Mouse (Mus musculus): ENCODE measurements at regions not wholly inside any gene's neighbourhood (a gene's known extent, or its start where the extent isn't known, plus 50 kb on each side); places are given as distances from the start of the nearest gene placed in this dataset.

DNA sequence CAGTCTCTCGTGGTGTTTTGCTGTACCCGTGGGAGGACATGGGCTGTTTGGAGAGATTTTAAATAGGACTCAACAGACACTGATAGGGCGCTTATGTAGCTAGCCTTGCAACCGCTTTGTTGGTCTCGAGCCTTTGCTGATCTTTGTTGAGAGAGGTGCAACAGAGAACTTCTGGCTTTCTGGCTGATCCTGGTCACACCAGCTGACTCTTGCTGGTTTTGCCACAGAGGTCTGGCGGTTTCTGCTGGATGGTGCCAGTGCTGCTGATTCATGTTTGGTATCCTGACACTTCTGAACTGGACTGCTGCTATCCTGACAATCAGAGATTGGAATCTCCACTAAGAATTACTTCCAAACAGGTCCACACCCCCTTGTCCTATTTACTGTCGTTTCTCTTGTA, 102.1 kb upstream of the Sh3bp4 start:
- Histone ChIP-seq H3K27ac (no peak overlapping the region), H3K4me1 (no peaks in the 10 kb centered on the region), H3K9ac (no peak overlapping the region), H3K27me3 (no peaks in the 10 kb centered on the region), H3K36me3 (no peaks in the 10 kb centered on the region), H3K9me3 (0 out of 2 replicates have a peak, but pooled peaks cover 4% of the 10 kb centered on the region), H3K4me3 (no peak overlapping the region), H3K4me2 (replicated peaks) (no peak overlapping the region)
- 88% methylated on average over 7 of the region's 7 CpGs for WGBS
- ATAC-seq (ENCODE audit: insufficient number of reproducible peaks, insufficient read depth, low FRiP score, low TSS enrichment), result no peak

DNA sequence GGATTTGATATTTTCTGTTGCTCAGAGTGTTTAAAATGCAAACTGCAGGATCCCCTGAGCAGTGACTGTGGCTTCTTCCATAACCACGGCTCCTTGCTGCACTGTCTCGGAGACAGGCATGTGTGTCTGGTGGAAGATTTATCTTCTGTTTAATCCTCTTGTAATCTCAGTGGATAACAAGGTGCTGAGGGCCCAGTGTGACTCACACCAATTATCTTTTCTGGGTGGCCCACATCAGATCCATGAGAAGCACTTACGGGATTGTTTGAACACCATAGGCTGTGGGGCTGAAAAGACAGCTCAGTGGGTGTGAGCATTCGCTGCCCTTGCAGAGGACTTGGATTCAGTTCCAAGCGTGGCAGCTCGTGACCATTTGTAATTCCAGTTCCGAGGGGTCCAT, 101.2 kb upstream of the Sh3bp4 start:
- Histone ChIP-seq H3K27me3 (no peaks in the 10 kb centered on the region), H3K4me3 (no peak overlapping the region), H3K9ac (no peak overlapping the region), H3K9me3 (0 out of 2 replicates have a peak, but pooled peaks cover 4% of the 10 kb centered on the region), H3K4me1 (no peaks in the 10 kb centered on the region), H3K27ac (no peak overlapping the region), H3K36me3 (no peaks in the 10 kb centered on the region), H3K4me2 (replicated peaks) (no peak overlapping the region)
- ATAC-seq (ENCODE audit: insufficient number of reproducible peaks, insufficient read depth, low FRiP score, low TSS enrichment), result no peak
- WGBS, result 89% methylated on average over 7 of the region's 7 CpGs

DNA sequence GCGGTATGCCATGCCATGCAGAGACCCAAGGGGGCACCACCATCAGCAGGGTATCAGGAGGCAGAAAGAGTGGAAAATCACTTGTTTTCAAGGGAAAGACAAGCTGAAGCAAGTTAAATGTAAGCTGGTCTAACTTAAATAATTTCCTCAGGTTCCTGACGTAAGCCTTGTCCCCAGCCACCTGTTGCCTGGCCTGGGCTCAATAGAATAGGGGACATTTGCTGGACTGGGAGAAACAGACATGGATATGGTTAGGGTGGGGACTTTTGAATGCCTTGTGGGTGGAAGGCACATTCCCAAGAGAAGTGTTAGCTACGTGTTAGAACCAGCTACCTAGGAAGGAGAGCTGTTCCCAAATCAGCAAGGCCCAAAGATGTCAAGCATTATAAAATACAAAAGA, 100.6 kb upstream of the Sh3bp4 start:
- no peak overlapping the region for H3K9ac ChIP-seq

DNA sequence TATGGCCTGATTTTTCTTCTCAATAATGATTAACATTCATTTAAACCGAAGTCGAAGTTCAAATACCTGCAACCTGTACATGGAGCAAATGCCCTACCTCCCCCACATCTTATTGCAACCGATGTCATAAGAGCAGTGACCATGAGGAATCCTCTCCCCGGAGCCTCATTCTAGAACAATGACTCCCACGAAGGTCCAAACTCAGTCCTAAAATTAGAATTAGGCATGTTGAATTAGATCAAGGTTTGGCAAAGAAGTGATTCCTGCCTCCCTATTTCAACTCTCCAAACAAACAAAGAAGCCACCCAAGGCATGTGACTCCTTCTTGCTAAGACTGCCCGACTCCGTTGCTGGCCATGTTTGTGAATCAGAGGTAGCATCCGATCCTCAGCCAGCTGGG, 94.1 kb upstream of the Sh3bp4 start:
- no peak for ATAC-seq (ENCODE audit: insufficient number of reproducible peaks, insufficient read depth, low FRiP score, low TSS enrichment)
- H3K9me3 ChIP-seq, result no peaks in the 10 kb centered on the region
- no peaks in the 10 kb centered on the region for H3K36me3 ChIP-seq
- H3K4me3 ChIP-seq, result no peak overlapping the region
- no peaks in the 10 kb centered on the region for H3K4me1 ChIP-seq
- H3K27me3 ChIP-seq, result no peaks in the 10 kb centered on the region
- no peak overlapping the region for H3K27ac ChIP-seq
- WGBS, result 93% methylated on average over 8 of the region's 8 CpGs
- no peak overlapping the region for H3K4me2 ChIP-seq (replicated peaks)
- H3K9ac ChIP-seq, result no peak overlapping the region

More for the DNA sequence above, 100.6 kb upstream of the Sh3bp4 start:
- WGBS, result 85% methylated on average over 3 of the region's 3 CpGs
- H3K4me2 ChIP-seq (replicated peaks), result no peak overlapping the region
- H3K4me1 ChIP-seq, result no peaks in the 10 kb centered on the region
- no peak for ATAC-seq (ENCODE audit: insufficient number of reproducible peaks, insufficient read depth, low FRiP score, low TSS enrichment)
- 0 out of 2 replicates have a peak, but pooled peaks cover 4% of the 10 kb centered on the region for H3K9me3 ChIP-seq
- no peak overlapping the region for H3K4me3 ChIP-seq
- no peaks in the 10 kb centered on the region for H3K36me3 ChIP-seq
- no peaks in the 10 kb centered on the region for H3K27me3 ChIP-seq
- H3K27ac ChIP-seq, result no peak overlapping the region

DNA sequence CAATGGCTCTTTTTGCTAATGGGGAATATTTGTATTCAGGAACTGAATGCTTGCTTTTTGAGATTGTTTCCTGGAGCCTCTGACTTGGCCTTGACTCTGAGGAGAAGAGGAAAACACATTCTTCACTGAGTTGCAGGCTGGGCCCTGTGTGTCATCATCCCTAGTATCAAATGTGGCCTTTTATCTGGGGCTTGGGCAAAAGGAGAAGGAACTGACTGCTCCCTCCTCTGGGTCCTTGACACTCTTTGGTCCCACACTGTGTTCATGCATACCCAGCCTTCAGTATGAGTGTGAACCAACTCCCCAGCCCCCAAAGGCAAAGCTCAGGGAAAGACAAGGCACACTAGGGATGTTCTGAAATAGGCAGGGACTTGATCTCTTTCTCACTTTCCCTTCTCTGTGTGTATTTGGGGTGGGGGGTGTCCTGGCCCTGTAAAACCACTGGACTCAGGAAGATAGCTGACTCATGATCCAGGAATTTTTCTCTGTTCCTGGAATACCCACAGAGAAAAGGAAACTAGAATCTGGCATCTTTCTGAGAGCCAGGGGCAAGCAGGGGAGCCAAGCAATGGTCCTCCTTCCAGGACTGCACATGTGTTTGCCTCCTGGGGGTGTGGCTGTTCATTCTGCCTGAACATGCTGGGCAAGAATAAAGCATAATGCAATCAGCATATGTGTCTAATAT, 82.1 kb upstream of the Sh3bp4 start:
- no peaks in the 10 kb centered on the region for H3K36me3 ChIP-seq
- H3K9ac ChIP-seq, result no peak overlapping the region
- no peak overlapping the region for H3K4me2 ChIP-seq (replicated peaks)
- no peak overlapping the region for H3K4me3 ChIP-seq
- no peaks in the 10 kb centered on the region for H3K4me1 ChIP-seq
- ATAC-seq (ENCODE audit: insufficient number of reproducible peaks, insufficient read depth, low FRiP score, low TSS enrichment), result no peak
- no peaks in the 10 kb centered on the region for H3K9me3 ChIP-seq
- H3K27me3 ChIP-seq, result no peaks in the 10 kb centered on the region
- H3K27ac ChIP-seq, result no peak overlapping the region

DNA sequence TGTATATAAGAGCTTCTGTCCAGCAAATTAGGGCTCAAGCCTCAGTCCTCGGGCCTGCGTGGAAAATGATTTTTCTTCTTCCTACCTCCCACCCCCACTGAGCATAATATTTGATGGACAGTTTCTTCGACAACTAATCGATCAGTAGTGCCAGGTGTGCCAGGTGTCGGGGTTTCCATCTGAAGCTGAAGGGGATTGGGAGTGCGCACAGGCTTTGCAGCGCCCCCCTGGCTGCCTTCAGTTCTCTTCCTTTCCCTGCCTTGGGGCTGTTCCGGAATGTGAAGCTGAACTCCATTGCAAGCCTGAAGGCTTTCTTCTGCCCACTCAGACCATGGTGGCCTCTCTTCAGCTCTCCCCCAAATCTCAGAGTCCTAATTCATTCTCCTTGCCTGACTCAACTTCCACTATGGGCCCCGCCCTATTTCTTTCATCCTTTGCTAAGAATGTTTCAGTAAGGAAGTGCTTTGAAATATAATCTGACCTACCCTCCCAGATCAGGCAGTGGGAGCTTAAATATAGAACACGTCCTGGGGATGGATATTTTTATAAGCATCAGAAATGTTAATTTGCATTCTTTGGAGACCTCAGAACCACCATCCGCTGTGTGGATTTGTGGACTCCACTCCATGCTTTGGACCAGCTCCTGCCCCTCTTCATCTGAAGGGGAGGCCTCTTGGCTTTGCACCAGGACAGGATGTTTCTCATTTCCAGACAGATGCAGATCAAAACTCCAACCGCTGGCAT, 75.5 kb upstream of the Sh3bp4 start:
- WGBS, result 38% methylated on average over 12 of the region's 12 CpGs
- H3K27ac ChIP-seq, result peak overlapping the region; percentile 83
- no peak overlapping the region for H3K9ac ChIP-seq
- peak overlapping the region; percentile 11; the same call in 1 of the 2 replicates for H3K4me2 ChIP-seq (replicated peaks)
- no peak overlapping the region for H3K4me3 ChIP-seq
- H3K36me3 ChIP-seq, result no peaks in the 10 kb centered on the region
- ATAC-seq (ENCODE audit: insufficient number of reproducible peaks, insufficient read depth, low FRiP score, low TSS enrichment), result peak; percentile 67; the same call in 1 of the 2 replicates
- H3K27me3 ChIP-seq, result no peaks in the 10 kb centered on the region
- H3K4me1 ChIP-seq, result peaks cover 24% of the 10 kb centered on the region
- H3K9me3 ChIP-seq, result no peaks in the 10 kb centered on the region

DNA sequence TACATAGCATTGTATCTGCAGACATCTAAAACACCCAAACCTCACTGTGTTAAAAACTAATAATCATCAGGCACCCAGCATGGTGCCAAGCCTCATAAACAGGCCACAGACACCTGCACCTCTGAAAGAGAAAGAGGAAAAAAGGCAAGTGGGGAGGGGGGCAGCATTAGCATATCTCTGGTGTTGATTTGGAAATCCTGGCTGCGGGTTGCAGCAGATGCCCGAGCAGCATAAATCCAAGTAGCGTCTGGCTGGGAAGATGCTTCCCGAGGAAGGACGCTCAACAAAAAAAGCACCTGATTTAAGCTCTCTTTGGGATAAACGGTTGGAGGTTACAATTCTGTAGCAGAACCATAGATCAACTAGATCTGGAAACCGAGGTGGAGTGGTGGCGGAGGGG, 74.3 kb upstream of the Sh3bp4 start:
- Histone ChIP-seq H3K36me3 (no peaks in the 10 kb centered on the region), H3K4me3 (no peak overlapping the region), H3K27ac (no peak overlapping the region), H3K9me3 (no peaks in the 10 kb centered on the region), H3K27me3 (no peaks in the 10 kb centered on the region), H3K4me1 (peaks cover 24% of the 10 kb centered on the region), H3K4me2 (replicated peaks) (no peak overlapping the region), H3K9ac (no peak overlapping the region)
- ATAC-seq (ENCODE audit: insufficient number of reproducible peaks, insufficient read depth, low FRiP score, low TSS enrichment), result no peak
- 38% methylated on average over 8 of the region's 8 CpGs for WGBS

DNA sequence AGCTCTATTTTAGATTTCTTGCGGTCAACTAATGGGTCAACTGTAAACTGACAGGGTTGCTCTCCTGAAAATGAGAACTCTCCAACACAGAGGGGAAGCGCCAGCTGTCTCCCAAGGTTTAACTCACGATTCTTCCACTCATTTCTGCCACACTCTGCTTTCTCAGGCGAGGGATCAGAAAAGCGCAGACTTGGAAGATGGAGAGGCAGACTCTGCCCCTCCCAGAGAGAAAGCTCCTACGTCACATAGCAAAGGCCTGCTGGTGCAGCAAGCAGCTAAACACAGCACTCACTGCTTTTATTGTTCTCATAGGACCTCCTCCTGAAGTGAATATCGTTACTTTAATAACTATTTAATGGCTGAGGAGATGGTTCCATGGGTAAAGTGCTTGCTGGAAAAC, 73.6 kb upstream of the Sh3bp4 start:
- H3K4me1 ChIP-seq, result peaks cover 24% of the 10 kb centered on the region
- no peak overlapping the region for H3K4me3 ChIP-seq
- H3K9ac ChIP-seq, result no peak overlapping the region
- no peak overlapping the region for H3K27ac ChIP-seq
- no peak overlapping the region for H3K4me2 ChIP-seq (replicated peaks)
- no peaks in the 10 kb centered on the region for H3K9me3 ChIP-seq
- ATAC-seq (ENCODE audit: insufficient number of reproducible peaks, insufficient read depth, low FRiP score, low TSS enrichment), result no peak
- WGBS, result 63% methylated on average over 7 of the region's 7 CpGs
- no peaks in the 10 kb centered on the region for H3K36me3 ChIP-seq
- no peaks in the 10 kb centered on the region for H3K27me3 ChIP-seq

DNA sequence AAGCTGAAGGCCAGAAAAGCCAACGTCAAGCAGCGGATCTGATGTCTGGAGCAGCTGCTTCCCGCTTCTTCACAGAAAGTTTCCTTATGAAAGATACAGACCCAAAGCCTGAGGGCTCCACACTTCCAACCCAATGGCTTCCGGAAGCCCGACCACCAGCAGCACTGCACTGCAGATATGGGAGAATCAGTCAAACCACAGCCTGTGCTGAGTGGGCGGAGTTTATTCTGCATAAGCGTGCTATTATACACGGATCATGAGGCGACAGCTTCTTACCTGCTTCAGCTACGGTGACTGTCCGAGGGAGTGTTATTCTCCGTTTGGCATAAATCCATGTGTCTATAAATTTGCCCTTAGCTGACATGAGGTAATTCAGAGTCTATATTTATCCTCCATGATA, 72.4 kb upstream of the Sh3bp4 start:
- peaks cover 24% of the 10 kb centered on the region for H3K4me1 ChIP-seq
- H3K9me3 ChIP-seq, result no peaks in the 10 kb centered on the region
- no peak overlapping the region for H3K9ac ChIP-seq
- no peak for ATAC-seq (ENCODE audit: insufficient number of reproducible peaks, insufficient read depth, low FRiP score, low TSS enrichment)
- no peak overlapping the region for H3K4me3 ChIP-seq
- no peaks in the 10 kb centered on the region for H3K27me3 ChIP-seq
- H3K36me3 ChIP-seq, result no peaks in the 10 kb centered on the region
- no peak overlapping the region for H3K4me2 ChIP-seq (replicated peaks)
- 85% methylated on average over 12 of the region's 12 CpGs for WGBS
- H3K27ac ChIP-seq, result no peak overlapping the region

DNA sequence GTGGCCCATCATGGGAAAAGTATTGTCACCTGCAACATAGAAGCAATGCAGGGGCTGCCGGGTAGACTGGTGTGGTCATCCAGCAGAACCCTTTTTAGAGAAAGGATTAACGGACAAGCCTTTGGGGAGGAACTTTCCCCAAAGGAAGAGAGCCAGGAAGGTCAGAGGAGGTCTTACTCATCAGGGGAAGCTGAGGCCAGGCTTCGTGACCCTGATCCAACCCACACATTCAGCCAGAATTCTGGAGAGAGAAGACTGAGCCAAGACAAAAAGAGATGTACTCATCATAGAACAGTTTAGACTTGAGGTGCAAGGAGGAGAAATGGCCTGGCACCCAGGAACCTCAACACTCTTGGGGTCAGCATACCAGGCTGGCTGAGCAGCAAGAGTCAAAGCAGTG, 67.9 kb upstream of the Sh3bp4 start:
- Histone ChIP-seq H3K36me3 (no peaks in the 10 kb centered on the region), H3K9me3 (no peaks in the 10 kb centered on the region), H3K4me2 (replicated peaks) (no peak overlapping the region), H3K9ac (no peak overlapping the region), H3K27me3 (no peaks in the 10 kb centered on the region), H3K27ac (no peak overlapping the region), H3K4me1 (no peaks in the 10 kb centered on the region), H3K4me3 (no peak overlapping the region)
- no peak for ATAC-seq (ENCODE audit: insufficient number of reproducible peaks, insufficient read depth, low FRiP score, low TSS enrichment)
- 74% methylated on average over 3 of the region's 3 CpGs for WGBS

DNA sequence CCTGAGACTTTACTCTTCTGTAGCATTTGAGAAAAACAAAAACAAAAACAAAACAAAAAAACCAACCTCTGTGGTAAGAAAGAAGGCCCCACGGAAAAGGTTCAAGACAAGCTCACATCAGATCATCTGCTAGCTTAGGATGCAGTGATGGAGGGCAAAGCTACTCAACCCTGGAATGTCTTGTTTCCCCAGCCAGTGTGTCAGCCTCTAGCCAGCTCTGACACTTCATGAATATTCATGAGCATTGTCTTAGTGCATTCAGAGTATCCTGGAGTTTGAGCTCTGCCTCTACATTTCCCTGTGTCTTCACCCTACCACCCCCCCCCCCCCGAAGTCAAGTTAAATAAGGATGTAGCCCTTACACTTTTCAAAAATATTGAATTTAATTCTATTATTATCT, 66.5 kb upstream of the Sh3bp4 start:
- Histone ChIP-seq H3K4me1 (no peaks in the 10 kb centered on the region), H3K36me3 (no peaks in the 10 kb centered on the region), H3K4me2 (replicated peaks) (no peak overlapping the region), H3K27ac (no peak overlapping the region), H3K27me3 (no peaks in the 10 kb centered on the region), H3K4me3 (no peak overlapping the region), H3K9me3 (no peaks in the 10 kb centered on the region), H3K9ac (no peak overlapping the region)
- no peak for ATAC-seq (ENCODE audit: insufficient number of reproducible peaks, insufficient read depth, low FRiP score, low TSS enrichment)
- 69% methylated on average over 2 of the region's 2 CpGs for WGBS

DNA sequence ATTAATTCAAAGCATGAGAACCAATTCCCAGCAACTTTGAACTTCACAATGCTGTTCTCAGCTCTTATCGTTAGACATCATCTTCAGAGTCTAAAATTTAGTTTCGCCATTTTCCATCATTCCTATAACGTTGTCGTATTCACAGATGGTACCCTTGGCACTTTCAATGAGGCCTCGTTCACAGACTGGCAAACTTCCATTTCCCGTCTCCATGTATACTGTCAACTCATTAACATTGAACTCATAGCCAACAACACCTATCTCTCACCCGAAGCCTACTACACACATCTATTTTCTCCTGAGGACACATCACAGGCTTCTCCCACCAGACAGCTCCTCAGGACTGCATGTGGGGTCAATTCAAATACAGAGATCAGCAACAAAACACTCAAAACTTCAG, 62.7 kb upstream of the Sh3bp4 start:
- Histone ChIP-seq H3K9me3 (no peaks in the 10 kb centered on the region), H3K4me3 (no peak overlapping the region)
- WGBS, result 92% methylated on average over 7 of the region's 7 CpGs

More for the DNA sequence above, 62.7 kb upstream of the Sh3bp4 start:
- Histone ChIP-seq H3K9ac (no peak overlapping the region), H3K27me3 (no peaks in the 10 kb centered on the region), H3K27ac (no peak overlapping the region), H3K4me2 (replicated peaks) (no peak overlapping the region), H3K36me3 (no peaks in the 10 kb centered on the region), H3K4me1 (peaks cover 3% of the 10 kb centered on the region; the same call in 1 of the 2 replicates)
- no peak for ATAC-seq (ENCODE audit: insufficient number of reproducible peaks, insufficient read depth, low FRiP score, low TSS enrichment)

Measured in embryonic facial prominence, embryonic 12.5 days (tissue).